Mouse (Mus musculus): ENCODE results near the gene Slbp. TPM values are rescaled to one million over a fixed set of nuclear protein-coding genes. Genes with fewer than 3 reads are reported as not detected.

Slbp gene
- total RNA-seq (2021) = 1 to 10 TPM; 6.3 to 7.7 TPM
- long read RNA-seq, experiment 1, transcript Slbp-201 (8 exons, 1,906 nt) = major isoform, 7 of 9 reads
- long read RNA-seq, experiment 1, partial matches to known transcripts = 0 of 9 reads
- long read RNA-seq, experiment 1, other reads (novel, unspliced or antisense) = 1 of 9 reads
- long read RNA-seq, experiment 2, transcript Slbp-201 (8 exons, 1,906 nt) = major isoform, 5 of 5 reads
- long read RNA-seq, experiment 2, partial matches to known transcripts = 0 of 5 reads
- long read RNA-seq, experiment 2, other reads (novel, unspliced or antisense) = 0 of 5 reads

DNA sequence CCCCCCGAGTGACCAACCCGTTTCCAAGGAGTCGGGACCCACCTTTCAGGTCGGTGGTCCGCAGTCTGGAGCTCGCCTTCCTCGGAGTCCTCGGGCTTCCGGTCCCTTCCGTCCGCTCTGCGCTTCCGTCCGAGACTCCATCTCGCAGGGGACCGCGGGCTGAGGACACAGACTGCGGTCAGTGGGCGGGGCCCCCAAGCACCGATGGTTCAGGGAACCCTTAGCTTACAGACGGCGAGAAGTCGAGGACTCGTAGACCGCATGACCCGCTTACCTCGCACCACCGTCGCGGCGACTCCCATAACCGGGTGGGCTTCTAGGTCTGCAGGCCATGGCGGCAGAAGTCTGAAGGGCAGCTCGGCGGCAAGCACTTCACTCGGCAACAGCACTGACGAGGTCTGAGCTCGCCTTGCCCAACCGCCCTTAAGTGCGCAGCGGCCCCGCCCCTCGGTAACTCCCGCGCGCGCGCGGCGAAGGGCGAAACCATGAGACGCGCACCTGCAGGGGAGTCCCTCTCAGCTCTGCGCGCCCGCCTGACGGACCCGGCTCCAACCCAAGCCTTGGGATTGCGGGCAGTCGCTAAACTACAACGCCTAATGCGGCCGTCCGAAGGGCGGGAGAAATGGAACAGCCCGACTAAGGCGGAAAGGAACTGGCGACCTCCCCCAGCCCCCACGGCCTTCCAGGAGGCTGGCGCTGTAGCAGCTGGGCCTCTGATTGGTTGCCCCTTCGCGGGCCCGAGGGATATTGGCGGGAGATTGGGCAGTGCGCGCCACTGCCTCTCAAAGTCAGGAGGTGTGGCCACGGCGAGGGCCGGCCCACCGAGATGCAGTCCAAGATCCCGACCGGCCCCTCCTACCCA, at the start of gene Slbp:
TSS of gene Slbp (minus strand) at position 654 of the 862 bp plus-strand sequence.
- intact Hi-C loops (cut with DNase I) = no loop called here
- TF ChIP-seq CTCF (IDR thresholded peaks at IDR 0.05) = no peak
- peak within 1 kb of the TSS; percentile 97 for H3K27ac ChIP-seq
- DNase-seq = peak; percentile 98
- H3K4me3 ChIP-seq = peak within 1 kb of the TSS; percentile 94

- Histone ChIP-seq H3K4me3 (no peak overlapping the region), H3K27ac (no peak overlapping the region)
- no peak for DNase-seq
- no peak for TF ChIP-seq CTCF (IDR thresholded peaks at IDR 0.05)
- intact Hi-C loops (cut with DNase I) = no loop called here
Measured at GRCm38 (mm10) chr5:33701832-33702231, 49.5 kb upstream of the Slbp start.

- no peak for DNase-seq
- Histone ChIP-seq H3K27ac (no peak overlapping the region), H3K4me3 (no peak overlapping the region)
- no peak for TF ChIP-seq CTCF (IDR thresholded peaks at IDR 0.05)
- intact Hi-C loops (cut with DNase I) = no loop called here
Measured at GRCm38 (mm10) chr5:33700010-33700409, 47.6 kb upstream of the Slbp start.

DNA sequence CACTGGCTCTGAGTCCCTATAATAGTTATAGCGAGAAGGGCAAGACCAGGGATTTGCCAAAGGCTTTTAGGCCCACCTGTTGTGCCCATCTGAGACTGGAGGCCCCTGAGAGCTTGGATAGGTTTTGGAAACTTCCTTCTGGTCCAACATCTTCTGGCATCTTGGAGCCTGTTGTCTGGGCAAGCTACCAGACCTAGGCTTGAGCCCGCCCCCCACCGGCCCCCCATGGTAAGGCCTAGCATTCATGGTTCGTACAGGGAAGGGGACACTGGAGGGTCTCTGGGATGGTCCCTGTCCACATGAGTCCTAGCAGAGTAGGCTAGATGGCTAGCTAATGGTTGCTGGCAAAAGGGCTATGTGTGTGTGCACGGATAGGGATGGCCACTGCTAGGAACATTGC, 46.3 kb upstream of the Slbp start:
- DNase-seq = no peak
- Histone ChIP-seq H3K27ac (no peak overlapping the region), H3K4me3 (no peak overlapping the region)
- intact Hi-C loops (cut with DNase I) = no loop called here
- no peak for TF ChIP-seq CTCF (IDR thresholded peaks at IDR 0.05)

DNA sequence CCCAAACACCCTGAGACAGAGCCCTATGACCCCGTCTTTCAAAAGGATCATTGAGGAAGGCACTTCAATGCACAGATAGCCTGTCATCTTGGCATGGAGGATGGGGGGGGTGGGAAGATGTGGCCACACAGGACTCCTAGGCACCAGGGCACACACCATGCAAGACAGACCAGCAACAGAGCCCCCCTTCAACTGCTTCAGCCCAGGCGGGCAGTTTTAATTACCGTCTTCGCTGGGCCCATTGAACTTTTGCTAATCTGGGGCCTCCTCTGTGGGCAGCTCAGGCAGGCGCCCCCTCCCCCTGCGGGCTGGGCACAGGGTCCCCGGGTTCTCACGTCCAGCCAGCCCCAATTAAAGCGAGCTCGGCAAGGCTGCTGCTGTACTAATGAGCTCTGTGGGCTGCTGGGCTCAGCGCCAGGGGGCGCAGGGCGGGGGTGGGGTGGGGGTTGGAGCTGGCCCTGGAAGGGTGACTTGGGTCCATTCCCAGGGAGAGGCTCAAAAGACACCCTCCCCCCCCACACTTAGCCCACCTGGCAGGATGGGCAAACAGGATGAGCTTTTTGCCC, 45.7 kb upstream of the Slbp start:
- TF ChIP-seq CTCF (IDR thresholded peaks at IDR 0.05) = no peak
- no peak overlapping the region for H3K4me3 ChIP-seq
- DNase-seq = no peak
- H3K27ac ChIP-seq = no peak overlapping the region
- intact Hi-C loops (cut with DNase I) = no loop called here

DNA sequence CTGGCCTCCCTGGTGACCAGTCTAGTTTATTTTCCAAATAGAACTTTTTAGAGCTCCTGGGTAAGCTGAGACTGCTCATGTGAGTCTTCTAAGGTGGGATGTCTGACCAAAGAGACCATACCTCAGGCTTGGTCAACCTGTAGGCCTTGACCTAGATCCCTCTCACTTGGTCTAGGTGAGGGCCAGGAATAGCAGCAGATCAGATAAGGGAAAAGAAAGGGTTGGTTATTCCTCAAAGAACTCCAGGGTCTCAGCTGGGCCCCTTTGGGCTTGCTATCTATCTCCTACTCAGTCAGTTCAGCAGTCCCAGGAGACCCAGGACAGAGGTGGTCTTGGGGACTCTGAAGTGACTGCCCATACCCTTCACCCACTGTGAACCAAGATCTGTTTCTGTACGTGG, 45.2 kb upstream of the Slbp start:
- TF ChIP-seq CTCF (IDR thresholded peaks at IDR 0.05) = no peak
- no peak for DNase-seq
- intact Hi-C loops (cut with DNase I) = no loop called here
- Histone ChIP-seq H3K27ac (no peak overlapping the region), H3K4me3 (no peak overlapping the region)

DNA sequence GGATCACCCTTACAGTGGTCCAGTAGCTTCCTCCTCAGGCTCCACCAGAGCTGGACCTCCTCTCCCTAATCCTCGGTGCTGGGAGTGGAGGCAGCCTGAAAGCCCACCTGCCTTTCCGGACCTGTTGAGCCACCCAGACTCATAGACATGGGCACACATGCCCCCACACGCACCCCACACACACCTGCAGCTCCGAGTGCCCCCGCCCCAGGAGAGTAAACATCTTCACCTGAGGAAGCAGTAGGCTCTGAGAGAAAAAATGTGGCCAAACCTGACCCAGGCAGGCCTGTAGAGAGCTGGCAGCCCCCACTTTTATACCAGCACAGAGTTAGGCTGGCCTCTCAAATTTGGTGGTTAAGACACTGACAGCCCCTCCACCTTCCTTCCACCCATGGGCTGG, 44.1 kb upstream of the Slbp start:
- H3K27ac ChIP-seq = no peak overlapping the region
- H3K4me3 ChIP-seq = no peak overlapping the region
- intact Hi-C loops (cut with DNase I) = no loop called here
- TF ChIP-seq CTCF (IDR thresholded peaks at IDR 0.05) = no peak
- no peak for DNase-seq

DNA sequence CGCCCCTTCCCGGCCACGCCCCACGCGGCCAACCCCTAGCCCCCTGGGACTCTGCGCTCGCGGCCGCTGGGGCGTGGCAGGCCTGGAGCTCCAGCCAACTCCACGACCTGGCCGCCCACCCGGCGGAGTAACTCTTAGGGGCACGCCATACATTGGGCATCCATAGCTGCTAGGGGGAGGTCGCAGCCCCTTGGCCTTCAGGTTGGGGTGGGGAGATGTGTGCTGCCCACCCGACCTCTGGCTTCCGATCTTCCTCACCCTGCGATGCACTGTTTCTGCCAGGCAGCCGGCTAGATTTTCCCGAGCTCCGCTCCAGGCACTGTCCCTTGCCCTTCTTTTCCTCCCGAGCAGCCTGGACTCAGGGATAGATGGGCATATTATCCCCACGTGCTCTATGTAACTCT, 43.3 kb upstream of the Slbp start:
- peak overlapping the region; percentile 78 for H3K4me3 ChIP-seq
- intact Hi-C loops (cut with DNase I) = no loop called here
- no peak for TF ChIP-seq CTCF (IDR thresholded peaks at IDR 0.05)
- H3K27ac ChIP-seq = peak overlapping the region; percentile 79
- DNase-seq = no peak

- TF ChIP-seq CTCF (IDR thresholded peaks at IDR 0.05) = no peak
- DNase-seq = peak; percentile 66
- Histone ChIP-seq H3K27ac (peak overlapping the region; percentile 79), H3K4me3 (peak overlapping the region; percentile 78)
- intact Hi-C loops (cut with DNase I) = no loop called here
Measured at GRCm38 (mm10) chr5:33694848-33695717, 42.7 kb upstream of the Slbp start.

DNA sequence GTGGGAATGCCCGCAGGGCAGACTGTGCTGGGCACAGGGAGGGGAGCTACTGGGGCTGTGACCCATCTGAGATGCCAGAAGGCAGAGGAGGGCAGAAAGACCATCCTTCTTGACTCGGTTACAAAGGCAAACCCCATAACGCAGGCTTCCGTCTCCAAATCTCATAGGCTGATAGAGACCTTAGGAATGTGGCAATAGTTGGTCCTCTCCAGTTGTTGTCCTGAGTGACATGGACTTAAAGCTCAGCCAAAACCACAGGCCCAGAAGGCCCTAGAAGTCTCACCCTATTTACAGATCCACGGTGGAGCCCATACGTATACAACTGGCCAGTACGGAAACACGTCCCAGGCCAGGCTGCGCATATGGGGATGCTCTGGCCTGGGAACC, 42.1 kb upstream of the Slbp start:
- peak overlapping the region; percentile 16; the same call in 1 of the 2 replicates for H3K27ac ChIP-seq
- no peak overlapping the region for H3K4me3 ChIP-seq
- intact Hi-C loops (cut with DNase I) = no loop called here
- no peak for TF ChIP-seq CTCF (IDR thresholded peaks at IDR 0.05)
- no peak for DNase-seq

DNA sequence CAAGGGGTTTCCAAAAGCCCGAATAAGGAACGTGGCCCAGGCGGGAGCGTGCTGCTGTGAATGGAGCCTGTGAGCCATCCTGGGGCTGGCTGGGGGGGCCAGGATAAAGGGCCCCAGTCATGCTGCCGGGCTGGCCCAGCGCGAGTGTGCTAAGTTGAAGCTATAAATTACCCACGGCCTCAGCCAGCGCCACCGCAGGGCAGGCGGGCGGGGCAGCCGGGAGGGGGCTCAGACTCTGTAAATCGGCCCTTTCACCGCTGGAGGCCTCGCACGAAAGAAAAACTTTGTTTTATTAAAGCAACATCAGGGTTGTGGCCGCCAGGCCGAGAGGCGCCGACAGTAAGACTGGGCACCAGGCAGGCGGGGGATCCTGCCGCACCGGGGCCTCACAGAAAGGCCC, 40.0 kb upstream of the Slbp start:
- intact Hi-C loops (cut with DNase I) = no loop called here
- Histone ChIP-seq H3K27ac (peak overlapping the region; percentile 24), H3K4me3 (peak overlapping the region; percentile 23)
- peak; percentile 50 for DNase-seq
- no peak for TF ChIP-seq CTCF (IDR thresholded peaks at IDR 0.05)
